Mouse (Mus musculus) small intestine, adult 2 months (tissue): ENCODE data around the gene Plac9a. TPM values are rescaled to one million over a fixed set of nuclear protein-coding genes. Genes with fewer than 3 reads are reported as not detected.
A peak's percentile ranks its signal among the peaks of the same experiment; 100 is the strongest.

ENCODE experiments used
- H3K27ac ChIP-seq: fragments of 200-500 bp; 2 replicates; pipeline ENCODE4 v1.5.1; 2012; ENCODE audit warnings: low read depth, low read length, control low read depth, inconsistent platforms; ENCODE audit not compliant: insufficient read depth
- H3K27me3 ChIP-seq: fragments of 200-500 bp; 2 replicates; pipeline ENCODE4 v1.6.1; 2012; ENCODE audit warnings: mild to moderate bottlenecking, moderate library complexity, low read length, inconsistent platforms; ENCODE audit not compliant: control insufficient read depth, insufficient read depth
- H3K36me3 ChIP-seq: fragments of 200-500 bp; 2 replicates; pipeline ENCODE4 v1.6.1; 2012; ENCODE audit warnings: mild to moderate bottlenecking, low read length, control low read depth, inconsistent platforms; ENCODE audit not compliant: control insufficient read depth, insufficient read depth
- H3K4me1 ChIP-seq: fragments of 200-500 bp; 2 replicates; pipeline ENCODE4 v1.6.1; 2012; ENCODE audit warnings: low read length, inconsistent platforms, mixed read lengths; ENCODE audit not compliant: control insufficient read depth, insufficient read depth, insufficient read length
- H3K4me3 ChIP-seq: fragments of 200-500 bp; 2 replicates; pipeline ENCODE4 v1.5.1; 2012; ENCODE audit warnings: low read depth, mild to moderate bottlenecking, control low read depth, inconsistent platforms, low read length, moderate library complexity
- CTCF ChIP-seq: fragments of 200-500 bp; IDR thresholded peaks from 2 replicates; pipeline ENCODE4 v1.5.1; 2012; ENCODE audit warnings: low read depth, mild to moderate bottlenecking, control low read depth, inconsistent platforms, low read length, moderate library complexity, mixed read lengths; ENCODE audit not compliant: insufficient replicate concordance, insufficient read length; ENCODE audit errors: extremely low read depth
- POLR2A ChIP-seq: fragments of 200-500 bp; IDR thresholded peaks from 2 replicates; pipeline ENCODE4 v1.6.1; 2012; ENCODE audit warnings: low read depth, mild to moderate bottlenecking, control low read depth, inconsistent platforms, low read length, moderate library complexity
- WGBS: fragments of 180-500 bp; shearing (Covaris S2); methylation state at CpG from one replicate; pipeline ENCODE4 v1.1.7; 2018; 5-methylcytosine and 5-hydroxymethylcytosine counted together
- polyA plus RNA-seq: library from polyadenylated mRNA; depleted of rRNA; stranded (reverse); fragments of >200 nt; gene quantifications from 2 replicates; pipeline ENCODE4 v1.2.3, GENCODE M21; 2012

Gene Plac9a
- polyA plus RNA-seq, 1 experiment, result not detected

- TF ChIP-seq CTCF (no peak), POLR2A (no peak)
- Histone ChIP-seq H3K27me3 (no peaks in the 10 kb centered on the region), H3K36me3 (peaks cover 10% of the 10 kb centered on the region), H3K27ac (no peak overlapping the region), H3K4me3 (no peak overlapping the region), H3K4me1 (peaks cover 41% of the 10 kb centered on the region)
- whole genome bisulfite sequencing, result 29% methylated on average over 11 of the region's 11 CpGs
Observed at GRCm38 (mm10) chr14:25866832-25867231, 36.1 kb downstream of the Plac9a start.

- WGBS, result 37% methylated on average over 6 of the region's 6 CpGs
- TF ChIP-seq POLR2A (no peak), CTCF (no peak)
Observed at GRCm38 (mm10) chr14:25866384-25866783, 36.5 kb downstream of the Plac9a start.

GRCm38 (mm10) chr14:25865251-25865650 is 37.6 kb downstream of the Plac9a start:
- 64% methylated on average over 5 of the region's 5 CpGs for WGBS
- no peak for TF ChIP-seq CTCF
- no peak for TF ChIP-seq POLR2A

More at GRCm38 (mm10) chr14:25866384-25866783, 36.5 kb downstream of the Plac9a start:
- Histone ChIP-seq H3K27me3 (no peaks in the 10 kb centered on the region), H3K36me3 (peaks cover 8% of the 10 kb centered on the region), H3K4me1 (peaks cover 41% of the 10 kb centered on the region), H3K27ac (no peak overlapping the region), H3K4me3 (no peak overlapping the region)

GRCm38 (mm10) chr14:25863721-25864120 is 39.2 kb downstream of the Plac9a start:
- WGBS, result 83% methylated on average over 2 of the region's 2 CpGs
- TF ChIP-seq POLR2A (no peak), CTCF (no peak)
- H3K4me1 ChIP-seq, result peaks cover 31% of the 10 kb centered on the region
- no peaks in the 10 kb centered on the region for H3K27me3 ChIP-seq
- no peak overlapping the region for H3K27ac ChIP-seq
- H3K4me3 ChIP-seq, result no peak overlapping the region
- H3K36me3 ChIP-seq, result no peaks in the 10 kb centered on the region

More at GRCm38 (mm10) chr14:25865251-25865650, 37.6 kb downstream of the Plac9a start:
- no peak overlapping the region for H3K27ac ChIP-seq
- no peaks in the 10 kb centered on the region for H3K27me3 ChIP-seq
- peaks cover 4% of the 10 kb centered on the region; the same call in 1 of the 2 replicates for H3K36me3 ChIP-seq
- peaks cover 41% of the 10 kb centered on the region for H3K4me1 ChIP-seq
- H3K4me3 ChIP-seq, result no peak overlapping the region

- no peak overlapping the region for H3K27ac ChIP-seq
Observed at GRCm38 (mm10) chr14:25861771-25862530, 40.9 kb downstream of the Plac9a start.

GRCm38 (mm10) chr14:25857940-25858339 is 45.0 kb downstream of the Plac9a start:
- H3K27ac ChIP-seq, result peak overlapping the region; percentile 40
- 66% methylated on average over 8 of the region's 8 CpGs for WGBS
- peaks cover 38% of the 10 kb centered on the region for H3K4me1 ChIP-seq

More at GRCm38 (mm10) chr14:25861771-25862530, 40.9 kb downstream of the Plac9a start:
- Histone ChIP-seq H3K27me3 (no peaks in the 10 kb centered on the region), H3K4me1 (peaks cover 21% of the 10 kb centered on the region), H3K36me3 (no peaks in the 10 kb centered on the region), H3K4me3 (no peak overlapping the region)
- WGBS, result 82% methylated on average over 13 of the region's 13 CpGs
- TF ChIP-seq CTCF (no peak), POLR2A (no peak)

GRCm38 (mm10) chr14:25857168-25857621 is 45.7 kb downstream of the Plac9a start:
- Histone ChIP-seq H3K36me3 (0 out of 2 replicates have a peak, but pooled peaks cover 2% of the 10 kb centered on the region), H3K27ac (peak overlapping the region; percentile 40; the same call in 1 of the 2 replicates), H3K4me3 (no peak overlapping the region), H3K27me3 (no peaks in the 10 kb centered on the region), H3K4me1 (peaks cover 38% of the 10 kb centered on the region)
- 36% methylated on average over 3 of the region's 3 CpGs for WGBS
- no peak for TF ChIP-seq CTCF
- TF ChIP-seq POLR2A, result no peak

More at GRCm38 (mm10) chr14:25857940-25858339, 45.0 kb downstream of the Plac9a start:
- H3K4me3 ChIP-seq, result no peak overlapping the region
- H3K36me3 ChIP-seq, result 0 out of 2 replicates have a peak, but pooled peaks cover under 1% of the 10 kb centered on the region
- H3K27me3 ChIP-seq, result no peaks in the 10 kb centered on the region
- no peak for TF ChIP-seq CTCF
- no peak for TF ChIP-seq POLR2A
